Comparison of ENCODE assay signal across 45 mouse cellular contexts in genomic region chr2:28040466-28040865, GRCm38 (mm10). TPM values are rescaled to one million over a fixed set of nuclear protein-coding genes. Genes with fewer than 3 reads are reported as not detected.
"Had no signal": no experiment of that assay in that cellular context is flagged by ENCODE, and none has a peak within 500 bp of the region (broad histone marks: within the 10 kb centered on the region; RNA-seq: fewer than 3 reads in every experiment).

No protein-coding gene starts in this region.

- DNase-seq: heart, postnatal 14 days; heart, postnatal 36 days; heart, postnatal 4 days; kidney, adult 11 months; kidney, adult 18-20 months; kidney, adult 2 months; kidney, adult 8-10 months; kidney, adult 9 months; kidney, postnatal 10 days; kidney, postnatal 14 days; kidney, postnatal 25 days; kidney, postnatal 36 days; kidney, postnatal 4 days; layer of hippocampus, adult 9-11 months; layer of hippocampus, postnatal 36 days had no signal

- H3K36me3 ChIP-seq: hindbrain, embryonic 12.5 days; hindbrain, embryonic 13.5 days; hindbrain, embryonic 15.5 days had no signal

- H3K4me3 ChIP-seq: heart, embryonic 10.5 days; heart, embryonic 12.5 days; heart, embryonic 13.5 days; heart, embryonic 15.5 days; hindbrain, embryonic 10.5 days; hindbrain, embryonic 12.5 days; hindbrain, embryonic 13.5 days; hindbrain, embryonic 15.5 days; intestine, embryonic 15.5 days; kidney, embryonic 15.5 days; layer of hippocampus, adult 2 months; left cerebral cortex, adult 2 months had no signal

- H3K4me2 ChIP-seq: heart, embryonic 11.5 days; heart, embryonic 12.5 days; heart, embryonic 13.5 days; heart, embryonic 15.5 days; hindbrain, embryonic 12.5 days; hindbrain, embryonic 13.5 days; hindbrain, embryonic 14.5 days; hindbrain, embryonic 15.5 days; intestine, embryonic 15.5 days; kidney, embryonic 15.5 days had no signal

- H3K27me3 ChIP-seq: heart, embryonic 12.5 days; heart, embryonic 13.5 days; heart, embryonic 15.5 days; hindbrain, embryonic 12.5 days; hindbrain, embryonic 15.5 days; intestine, embryonic 15.5 days; kidney, embryonic 15.5 days had no signal

RNA-seq across cellular contexts. Expression of gene Fcnb, which starts 44.2 kb away (rescaled TPM):
- total RNA-seq: heart, postnatal 14 days; heart, postnatal 25 days; heart, postnatal 36 days; heart, postnatal 4 days; hindbrain, postnatal 0 days; layer of hippocampus, adult 18-20 months; layer of hippocampus, adult 2 months; layer of hippocampus, adult 8-10 months; layer of hippocampus, postnatal 10 days; layer of hippocampus, postnatal 14 days; layer of hippocampus, postnatal 25 days; layer of hippocampus, postnatal 36 days; left cerebral cortex, adult 18-20 months; left cerebral cortex, adult 2 months had no signal
- polyA plus RNA-seq: heart, embryonic 10.5 days; heart, postnatal 0 days; hindbrain, embryonic 10.5 days; hindbrain, embryonic 11.5 days; hindbrain, embryonic 15.5 days; hindbrain, embryonic 16.5 days; hindbrain, postnatal 0 days; inflammation-experienced regulatory T-cells, adult 6 months; intestine, postnatal 0 days; kidney, adult 2 months; kidney, embryonic 14.5 days; kidney, postnatal 0 days; large intestine, adult 2 months had no signal
